Mouse (Mus musculus) liver, embryonic 12.5 days (tissue): ENCODE measurements around the gene Prl7d1. TPM values are rescaled to one million over a fixed set of nuclear protein-coding genes. Genes with fewer than 3 reads are reported as not detected.
"Not testable (repeated sequence)": the region's sequence is repeated elsewhere in the genome, so short reads cannot be mapped to it uniquely, and the experiment has no call there.

Experiments
- ATAC-seq: fragments of 200-750 bp; cut with Nextera tagmentation; 2 replicates; pipeline ENCODE4 v1.8.0; 2017; ENCODE audit warnings: moderate number of reproducible peaks, mild to moderate bottlenecking, moderate library complexity
- H3K27ac ChIP-seq: fragments of 300-500 bp; sonication (generic); 2 replicates; pipeline ENCODE4 v1.5.1; 2016; ENCODE audit warnings: mild to moderate bottlenecking
- H3K27me3 ChIP-seq: fragments of 300-500 bp; sonication (generic); replicated peaks from 2 replicates; pipeline ENCODE4 v1.6.1; 2016; ENCODE audit warnings: mild to moderate bottlenecking, moderate library complexity
- H3K36me3 ChIP-seq: fragments of 300-500 bp; sonication (generic); 2 replicates; pipeline ENCODE4 v1.6.1; 2016; ENCODE audit warnings: mild to moderate bottlenecking, moderate library complexity
- H3K4me1 ChIP-seq: fragments of 300-500 bp; sonication (generic); 2 replicates; pipeline ENCODE4 v1.6.1; 2016
- H3K4me2 ChIP-seq: fragments of 300-500 bp; sonication (generic); 2 replicates; pipeline ENCODE4 v1.6.1; 2016; ENCODE audit warnings: mild to moderate bottlenecking, moderate library complexity
- H3K4me3 ChIP-seq: fragments of 300-500 bp; sonication (generic); 2 replicates; pipeline ENCODE4 v1.5.1; 2016; ENCODE audit warnings: mild to moderate bottlenecking, moderate library complexity
- H3K9ac ChIP-seq: fragments of 300-500 bp; sonication (generic); 2 replicates; pipeline ENCODE4 v1.6.1; 2016; ENCODE audit warnings: mild to moderate bottlenecking, moderate library complexity
- H3K9me3 ChIP-seq: fragments of 300-500 bp; sonication (generic); replicated peaks from 2 replicates; pipeline ENCODE4 v1.6.1; 2016; ENCODE audit warnings: mild to moderate bottlenecking, moderate library complexity
- WGBS: fragments of 180-500 bp; shearing (Covaris S2); methylation state at CpG from one replicate; pipeline ENCODE4 v1.1.7; 2016; ENCODE audit not compliant: insufficient replicate concordance; 5-methylcytosine and 5-hydroxymethylcytosine counted together
- polyA plus RNA-seq: library from polyadenylated mRNA; unstranded; fragments of >200 nt; fragmentation: Nextera tagmentation; extraction: Ambion mirVana; gene quantifications from 2 replicates; pipeline ENCODE4 v1.2.1, GENCODE M21; 2016

Gene Prl7d1
- polyA plus RNA-seq = not detected in 2 replicates

DNA sequence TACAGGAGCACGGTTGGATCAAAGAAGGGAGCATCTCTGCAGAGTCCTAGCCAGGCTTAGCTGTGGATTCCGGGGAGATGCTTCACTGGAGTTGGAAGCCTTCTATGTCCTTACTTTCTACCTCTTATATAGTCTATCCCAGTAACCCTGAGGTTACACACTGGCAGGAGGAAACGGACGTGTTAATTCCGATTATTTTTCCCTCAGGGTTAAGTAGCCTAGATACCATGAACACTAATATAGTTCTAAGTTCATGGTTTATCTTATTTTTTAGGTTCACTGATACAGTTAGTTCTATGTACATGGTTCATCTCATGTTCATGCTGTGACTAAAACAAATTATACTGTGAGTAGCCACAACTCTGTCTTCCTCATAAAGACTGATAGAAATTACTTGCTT, at the start of gene Prl7d1:
Gene Prl7d1 (minus strand): TSS at position 101 of the 400 bp plus-strand sequence.
- 67% methylated on average over 5 of the region's 5 CpGs for WGBS
- ATAC-seq = no peak
- no peaks in the 10 kb centered on the region for H3K36me3 ChIP-seq

DNA sequence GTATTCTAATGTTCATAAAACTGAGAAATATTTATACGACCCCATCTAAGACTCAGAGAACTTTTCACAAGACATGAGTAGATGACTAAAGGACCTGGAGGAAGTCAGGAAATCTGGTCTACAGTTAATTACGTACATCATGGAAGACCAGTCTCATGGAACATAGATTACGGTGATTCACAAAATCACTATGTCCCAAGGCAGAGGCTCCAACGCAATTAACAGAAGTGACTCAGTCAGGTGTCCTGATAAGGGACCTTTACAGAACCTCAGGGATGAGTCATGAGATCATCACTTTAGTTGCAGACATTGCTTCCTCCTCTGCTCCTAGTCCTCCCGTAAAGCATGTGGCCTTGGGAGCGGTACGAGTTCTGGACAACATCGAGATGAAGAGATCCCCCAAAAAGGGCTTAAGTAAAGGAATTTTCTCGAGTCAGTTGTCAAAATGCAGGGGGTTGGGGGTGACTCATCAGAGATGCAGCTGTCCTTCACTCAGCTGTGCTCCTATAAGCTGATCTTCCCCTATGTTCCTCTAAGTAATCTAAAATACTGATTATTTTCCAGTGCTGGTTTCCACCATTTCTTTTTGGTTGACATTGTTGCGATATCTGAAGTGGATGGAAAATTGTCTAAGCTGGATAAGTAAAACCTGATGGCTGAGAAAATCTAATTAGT, 18.1 kb upstream of the Prl7d1 start:
- Histone ChIP-seq H3K9me3 (no peaks in the 10 kb centered on the region), H3K36me3 (no peaks in the 10 kb centered on the region), H3K27ac (no peak overlapping the region), H3K9ac (no peak overlapping the region), H3K4me1 (no peaks in the 10 kb centered on the region), H3K4me2 (no peak overlapping the region), H3K4me3 (no peak overlapping the region), H3K27me3 (no peaks in the 10 kb centered on the region)
- 64% methylated on average over 10 of the region's 10 CpGs for WGBS
- no peak for ATAC-seq

More for the DNA sequence above, at the start of gene Prl7d1:
- H3K27me3 ChIP-seq = no peaks in the 10 kb centered on the region
- no peaks in the 10 kb centered on the region for H3K4me1 ChIP-seq
- no peak within 1 kb of the TSS for H3K4me2 ChIP-seq
- H3K27ac ChIP-seq = no peak within 1 kb of the TSS
- no peaks in the 10 kb centered on the region for H3K9me3 ChIP-seq
- H3K4me3 ChIP-seq = no peak within 1 kb of the TSS
- H3K9ac ChIP-seq = no peak within 1 kb of the TSS

DNA sequence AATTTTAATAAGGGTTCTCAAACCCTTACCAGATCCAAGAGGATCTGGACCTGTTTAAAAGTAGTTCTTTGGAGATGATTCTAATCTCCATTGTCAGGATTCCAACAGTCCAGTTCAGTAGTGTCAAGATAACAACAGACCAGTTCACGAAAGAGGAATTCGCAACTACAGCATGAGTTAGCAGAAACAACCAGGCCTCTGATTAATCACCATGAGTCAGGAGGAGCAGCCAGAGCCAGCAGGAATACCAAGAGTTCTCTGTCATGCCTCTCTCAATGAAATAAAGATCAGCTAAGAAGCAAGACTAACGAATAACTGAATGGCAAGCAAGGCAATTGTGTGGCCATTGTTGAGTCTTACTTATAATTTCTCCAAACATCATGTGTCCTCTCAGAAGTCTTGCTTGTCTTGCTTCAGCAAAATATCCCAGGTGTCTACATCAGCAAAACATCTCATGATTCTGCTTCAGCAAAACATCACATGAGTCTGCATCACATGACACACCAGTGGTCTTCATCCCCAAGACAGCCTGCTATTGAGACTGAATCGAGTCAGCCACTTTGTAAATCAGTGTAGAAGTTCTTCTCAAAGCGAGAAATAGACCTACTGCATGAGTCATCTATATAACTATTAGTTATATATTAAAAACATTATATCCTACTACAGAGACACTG, 13.9 kb upstream of the Prl7d1 start:
- not testable (repeated sequence) for ATAC-seq, H3K9ac ChIP-seq, H3K27me3 ChIP-seq, H3K4me1 ChIP-seq, H3K9me3 ChIP-seq, H3K4me2 ChIP-seq, H3K36me3 ChIP-seq, H3K4me3 ChIP-seq, H3K27ac ChIP-seq
- 53% methylated on average over 5 of the region's 5 CpGs for WGBS

DNA sequence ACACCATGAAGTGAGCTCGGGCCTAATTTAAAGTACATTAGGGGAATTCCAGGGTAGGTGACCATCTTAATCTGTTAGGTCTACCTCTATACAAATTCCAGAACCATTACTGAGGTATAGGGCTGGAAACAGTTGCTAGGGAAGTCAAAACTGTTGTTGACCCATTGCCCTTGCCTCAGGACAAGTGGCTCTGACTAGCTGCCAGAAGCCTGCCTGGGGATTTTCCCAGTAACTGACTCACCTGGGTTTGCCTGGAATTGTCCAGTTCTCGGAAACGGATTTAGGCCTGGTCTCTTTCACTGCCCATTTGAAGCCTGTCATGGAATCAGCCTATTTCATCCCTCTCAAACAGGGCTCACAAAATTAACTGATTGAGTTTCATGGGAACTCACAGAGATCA, 8.5 kb upstream of the Prl7d1 start:
- H3K9me3 ChIP-seq, H3K27ac ChIP-seq, ATAC-seq, H3K4me3 ChIP-seq, H3K4me2 ChIP-seq, H3K27me3 ChIP-seq, H3K9ac ChIP-seq, H3K36me3 ChIP-seq, H3K4me1 ChIP-seq: not testable (repeated sequence)
- 71% methylated on average over 3 of the region's 3 CpGs for WGBS

DNA sequence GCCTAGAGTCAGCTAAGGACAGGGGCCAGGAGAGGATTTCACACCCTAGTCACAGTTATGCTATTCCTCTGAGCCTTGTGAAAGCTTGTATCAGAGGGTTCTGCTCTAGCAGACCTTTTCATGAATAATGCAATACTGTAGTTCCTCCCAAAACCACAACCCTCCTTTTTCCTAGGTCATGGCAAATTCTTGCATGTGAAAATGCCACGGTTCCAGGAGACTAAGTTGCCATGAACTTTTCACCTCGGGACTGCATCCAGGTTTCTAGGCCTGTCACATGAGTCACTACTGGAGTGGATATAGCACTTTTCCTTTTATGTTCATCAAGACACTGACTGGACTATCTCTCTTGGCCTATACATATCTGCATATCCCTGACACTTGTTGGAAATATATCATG, 10.0 kb downstream of the Prl7d1 start:
- H3K4me3 ChIP-seq = no peak overlapping the region
- H3K9ac ChIP-seq = no peak overlapping the region
- H3K9me3 ChIP-seq = no peaks in the 10 kb centered on the region
- ATAC-seq = no peak
- WGBS = 41% methylated on average over 2 of the region's 2 CpGs
- no peak overlapping the region for H3K4me2 ChIP-seq
- H3K27me3 ChIP-seq = no peaks in the 10 kb centered on the region
- no peak overlapping the region for H3K27ac ChIP-seq
- H3K4me1 ChIP-seq = no peaks in the 10 kb centered on the region
- H3K36me3 ChIP-seq = no peaks in the 10 kb centered on the region

DNA sequence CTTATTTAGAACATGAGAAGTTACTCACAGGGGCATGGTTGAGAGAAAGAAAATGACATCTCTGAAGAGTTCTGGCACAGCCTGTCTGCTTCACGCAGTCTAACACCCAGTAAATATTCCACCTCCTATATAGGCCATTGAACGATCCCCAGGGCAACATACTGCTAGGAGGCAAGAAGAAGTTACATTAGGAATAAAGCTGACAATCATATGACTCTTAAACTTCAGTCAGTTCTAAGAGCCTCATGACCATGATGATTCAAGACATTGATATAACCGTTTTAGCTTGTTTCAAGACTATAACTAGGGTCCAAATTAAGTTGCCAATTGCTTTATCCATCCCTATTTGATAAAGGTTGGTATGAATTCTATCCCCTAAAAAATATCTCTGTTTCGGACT, 48.6 kb downstream of the Prl7d1 start, which contains the start of gene Prl7a2:
Gene Prl7a2 (minus strand): TSS at position 101 of the 400 bp plus-strand sequence.
- H3K4me3 ChIP-seq = no peak within 1 kb of the TSS
- ATAC-seq = no peak
- 59% methylated on average over 4 of the region's 4 CpGs for whole genome bisulfite sequencing
- H3K36me3 ChIP-seq = no peaks in the 10 kb centered on the region
- no peaks in the 10 kb centered on the region for H3K9me3 ChIP-seq
- no peaks in the 10 kb centered on the region for H3K4me1 ChIP-seq
- no peaks in the 10 kb centered on the region for H3K27me3 ChIP-seq
- H3K27ac ChIP-seq = no peak within 1 kb of the TSS
- H3K4me2 ChIP-seq = no peak within 1 kb of the TSS
- no peak within 1 kb of the TSS for H3K9ac ChIP-seq

DNA sequence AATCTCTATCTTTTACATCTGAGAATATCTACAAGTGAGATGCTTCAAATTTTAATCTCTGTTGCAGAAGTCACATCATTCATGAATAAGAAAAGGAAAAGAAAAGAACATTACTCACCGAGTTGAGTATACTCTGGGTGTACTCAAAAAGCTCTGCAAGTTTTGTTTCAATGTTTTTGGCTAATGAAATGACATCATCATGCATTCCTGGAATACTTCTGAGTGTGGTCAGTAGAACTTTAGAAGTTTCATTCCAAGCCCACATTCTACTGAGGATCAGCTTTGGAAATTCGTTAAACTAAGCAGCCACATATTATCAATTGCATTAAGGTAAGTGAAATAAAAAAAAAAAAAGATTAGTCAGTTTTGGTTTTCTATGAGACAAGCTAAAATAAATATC, 55.8 kb downstream of the Prl7d1 start:
- ATAC-seq = no peak
- 58% methylated on average over 2 of the region's 2 CpGs for WGBS
- H3K4me3 ChIP-seq = no peak overlapping the region
- no peaks in the 10 kb centered on the region for H3K36me3 ChIP-seq
- H3K27ac ChIP-seq = no peak overlapping the region
- no peaks in the 10 kb centered on the region for H3K4me1 ChIP-seq
- H3K27me3 ChIP-seq = no peaks in the 10 kb centered on the region
- no peak overlapping the region for H3K9ac ChIP-seq
- H3K4me2 ChIP-seq = no peak overlapping the region
- H3K9me3 ChIP-seq = no peaks in the 10 kb centered on the region

Other genes starting within 250 kb of the Prl7d1 start
- not detected in 2 replicates for gene Prl8a8, start 203.5 kb downstream of the Prl7d1 start, polyA plus RNA-seq
- not detected in 2 replicates for gene Prl8a9, start 152.1 kb downstream of the Prl7d1 start, polyA plus RNA-seq
- not detected in 2 replicates for gene Prl8a1, start 134.6 kb downstream of the Prl7d1 start, polyA plus RNA-seq
- gene Prl7b1, start 106.2 kb downstream of the Prl7d1 start, polyA plus RNA-seq = not detected in 2 replicates
- not detected in 2 replicates for gene Prl7a1, start 74.2 kb downstream of the Prl7d1 start, polyA plus RNA-seq
- not detected in 2 replicates for gene Prl7a2, start 48.7 kb downstream of the Prl7d1 start, polyA plus RNA-seq
- not detected in 2 replicates for gene Prl7c1, start 64.1 kb upstream of the Prl7d1 start, polyA plus RNA-seq
- not detected in 2 replicates for gene Prl2a1, start 84.9 kb upstream of the Prl7d1 start, polyA plus RNA-seq
- not detected in 2 replicates for gene Prl2c1, start 132.6 kb upstream of the Prl7d1 start, polyA plus RNA-seq